Mouse (Mus musculus) bone marrow macrophage, adult 2 months (primary cell): ENCODE results near the gene Prpsap1.

Experiments
- CTCF ChIP-seq: IDR thresholded peaks from 2 replicates; pipeline ENCODE4 v1.5.1; 2012; ENCODE audit warnings: low read depth, mild to moderate bottlenecking, low read length, moderate library complexity
- POLR2A ChIP-seq: IDR thresholded peaks from 2 replicates; pipeline ENCODE4 v1.6.1; 2012; ENCODE audit warnings: mild to moderate bottlenecking, low read depth, low read length, borderline replicate concordance

GRCm38 (mm10) chr11:116430723-116431427 lies 63.1 kb downstream of the Prpsap1 start:
- TF ChIP-seq POLR2A (no peak), CTCF (no peak)
